Mouse (Mus musculus) mesoderm, embryonic 11.5 days (tissue): ENCODE measurements around the gene Wdr1.
"Not testable (repeated sequence)": the region's sequence is repeated elsewhere in the genome, so short reads cannot be mapped to it uniquely, and the experiment has no call there.

Experiments used
- DNase-seq: peaks from one replicate; pipeline ENCODE4 v3.0.0-alpha.2; 2012; ENCODE audit warnings: low read depth, low spot score

Gene Wdr1

DNA sequence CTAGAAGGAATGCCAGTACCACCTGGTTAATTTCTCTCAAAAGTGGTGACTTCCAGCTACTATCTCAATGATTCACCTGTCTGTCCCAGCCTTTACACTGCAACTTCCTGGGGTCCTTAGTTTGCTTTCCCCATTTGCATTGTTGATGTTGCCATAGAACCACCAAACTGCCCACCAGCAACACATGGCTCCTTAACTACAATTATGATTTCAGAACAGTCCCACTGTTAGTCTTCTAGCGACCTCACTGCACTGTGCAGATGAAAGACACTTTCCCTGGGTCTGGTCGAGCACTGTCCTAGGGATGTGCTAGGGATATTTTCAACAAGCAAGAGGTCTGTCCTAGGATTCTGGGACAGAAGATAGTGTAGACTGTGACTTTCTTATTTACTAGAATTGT is at the start of gene Wdr1:
Wdr1 (minus strand) TSS at position 101 of the 400 bp plus-strand sequence.
- DNase-seq: no peak

DNA sequence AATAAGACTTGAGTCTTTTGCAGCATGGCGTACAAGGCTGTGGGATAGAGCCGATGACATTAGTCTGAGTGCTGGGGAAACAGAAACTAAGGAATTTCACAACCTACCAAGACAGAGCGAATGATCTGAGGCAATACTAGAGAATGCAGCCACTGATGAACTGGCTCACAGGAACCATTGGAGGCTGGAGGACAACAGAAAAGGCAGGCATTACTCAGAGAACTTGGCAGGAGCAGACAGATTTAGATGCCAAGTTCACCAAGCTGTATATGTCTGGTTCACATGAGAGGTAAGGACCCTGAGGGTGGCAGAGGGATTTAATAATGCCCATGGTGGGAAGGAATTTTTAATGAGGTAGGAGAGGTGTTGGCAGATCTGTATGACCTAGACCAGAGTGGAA is 48.1 kb upstream of the Wdr1 start:
- no peak for DNase-seq

- not testable (repeated sequence) for DNase-seq
These were observed 45.2 kb upstream of the Wdr1 start for GRCm38 (mm10) chr5:38608219-38608618.

DNA sequence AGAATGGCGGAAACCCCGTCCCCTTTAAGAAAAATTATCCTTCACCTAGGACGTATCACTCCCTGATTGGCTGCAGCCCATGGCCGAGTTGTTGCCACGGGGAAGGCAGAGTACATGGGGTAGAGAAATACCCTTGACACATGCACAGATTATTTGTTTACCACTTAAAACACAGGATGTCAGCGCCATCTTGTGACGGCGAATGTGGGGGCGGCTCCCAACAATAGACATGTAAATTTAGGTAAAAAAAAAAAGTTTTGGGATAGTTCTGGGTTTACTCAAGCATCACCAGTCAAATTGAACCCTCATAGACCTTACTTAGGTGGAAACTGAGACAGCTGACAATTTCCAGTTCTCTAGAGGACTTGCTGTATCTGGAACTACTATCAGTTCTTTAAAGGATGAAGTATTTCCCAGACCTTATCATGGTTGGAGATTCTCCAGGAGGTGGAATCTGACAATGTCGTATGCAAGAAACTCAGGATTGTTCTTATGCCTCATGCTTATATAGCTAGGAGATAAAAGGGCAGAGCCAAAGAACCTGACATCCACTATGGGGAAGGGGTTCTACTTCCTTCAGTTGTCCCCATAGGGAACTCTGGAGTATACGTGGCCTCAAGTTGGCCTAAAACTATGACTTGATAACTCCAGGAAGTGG is 35.8 kb upstream of the Wdr1 start:
- no peak for DNase-seq

DNA sequence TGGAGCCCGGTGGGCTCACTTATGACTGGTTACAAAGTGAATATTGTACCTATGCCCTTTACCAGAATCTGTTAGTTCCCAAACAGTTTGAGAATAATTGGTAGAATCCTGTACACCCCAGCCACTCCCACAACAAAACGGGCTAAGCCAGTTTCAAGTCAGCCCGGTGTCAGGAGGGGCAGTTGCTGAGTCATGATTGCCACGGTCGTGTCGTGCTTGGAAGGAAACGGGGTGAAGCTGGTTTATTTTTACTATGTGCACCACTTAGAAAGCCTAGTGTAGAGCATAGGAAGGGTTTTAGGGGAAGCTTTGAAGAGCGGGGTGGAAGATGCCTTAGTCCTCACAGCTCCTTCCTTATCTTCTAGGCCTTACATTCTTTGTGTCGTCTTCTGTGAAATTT is 25.9 kb upstream of the Wdr1 start:
- DNase-seq: no peak

DNA sequence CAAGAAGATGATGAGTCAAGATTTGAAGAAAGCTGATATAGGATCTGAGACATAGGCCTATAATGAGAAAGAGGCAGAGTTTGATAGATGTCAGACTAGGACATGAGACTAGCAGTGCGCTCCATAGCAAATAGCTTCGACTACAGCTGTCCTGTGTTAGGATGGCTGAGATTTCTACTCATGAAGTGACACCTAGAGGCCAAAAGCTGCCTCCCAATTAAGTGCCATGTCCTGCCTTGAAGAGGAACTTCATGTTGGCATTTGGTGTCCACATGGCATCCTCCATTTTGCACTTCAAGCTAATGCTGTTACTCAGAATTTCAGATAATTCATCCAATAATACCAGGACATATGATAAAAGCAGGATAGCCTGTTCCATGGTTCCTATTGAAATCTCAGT is 22.4 kb upstream of the Wdr1 start:
- DNase-seq: no peak

DNA sequence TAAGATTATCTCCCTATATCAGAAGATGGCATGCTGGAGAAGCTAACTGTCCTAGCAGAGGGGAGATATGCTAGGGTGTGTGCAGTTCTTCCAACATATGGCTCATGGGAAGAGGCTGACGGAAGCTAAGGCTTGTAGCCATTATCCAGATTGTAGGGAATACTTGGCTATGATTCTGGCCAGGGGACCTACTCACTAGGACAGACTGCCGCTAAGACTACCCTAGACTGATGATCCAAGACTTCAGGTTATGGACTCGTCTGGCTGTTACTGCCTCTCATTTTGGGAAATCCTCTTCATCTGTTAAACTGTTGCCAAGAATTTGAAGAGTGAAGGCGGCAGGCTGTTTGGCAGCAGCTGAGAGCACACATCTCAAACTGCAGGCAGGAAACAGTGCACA is 20.0 kb upstream of the Wdr1 start:
- DNase-seq: no peak

- DNase-seq: peak; percentile 70
These were observed 17.7 kb upstream of the Wdr1 start for GRCm38 (mm10) chr5:38580703-38581102.

DNA sequence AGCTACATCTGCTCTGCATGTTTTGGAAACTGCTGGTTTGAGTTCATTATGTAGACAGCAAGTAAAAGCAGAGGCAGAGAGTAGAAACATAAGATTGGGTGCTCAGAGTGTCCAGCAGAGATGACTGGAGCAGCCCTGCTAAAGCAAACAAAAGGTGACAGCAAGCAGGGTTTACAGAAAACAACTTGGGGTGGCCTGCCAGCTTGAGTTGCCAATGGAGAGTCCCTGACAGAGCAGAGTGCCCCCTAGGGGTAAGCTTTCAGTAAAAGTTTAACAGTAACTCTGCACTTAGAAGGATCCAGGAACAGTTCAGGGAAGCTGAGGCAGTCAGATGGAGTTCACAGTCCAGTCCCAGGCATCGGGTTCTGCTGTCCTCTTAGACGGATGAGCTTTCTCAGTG is 7.9 kb upstream of the Wdr1 start:
- DNase-seq: no peak

DNA sequence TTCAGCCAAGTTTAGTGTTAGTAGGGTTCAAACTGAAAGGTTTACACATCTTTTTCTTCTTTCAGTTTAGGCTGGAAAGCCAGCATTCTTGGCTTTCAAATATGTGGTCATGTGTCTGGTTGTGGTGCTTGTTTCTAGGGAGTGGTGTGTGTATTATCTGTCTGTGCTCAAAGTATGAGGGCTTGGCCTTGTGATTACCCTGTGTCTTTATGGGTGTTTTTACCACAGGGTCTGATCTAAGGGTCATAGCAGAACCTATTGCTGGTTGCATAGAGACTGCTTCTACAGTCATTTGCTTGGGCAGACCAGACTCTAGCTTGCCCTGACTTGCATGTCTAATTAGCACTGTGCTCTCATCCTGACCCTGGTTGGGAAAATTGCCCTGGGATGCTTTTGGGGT is 5.6 kb upstream of the Wdr1 start:
- DNase-seq: no peak

DNA sequence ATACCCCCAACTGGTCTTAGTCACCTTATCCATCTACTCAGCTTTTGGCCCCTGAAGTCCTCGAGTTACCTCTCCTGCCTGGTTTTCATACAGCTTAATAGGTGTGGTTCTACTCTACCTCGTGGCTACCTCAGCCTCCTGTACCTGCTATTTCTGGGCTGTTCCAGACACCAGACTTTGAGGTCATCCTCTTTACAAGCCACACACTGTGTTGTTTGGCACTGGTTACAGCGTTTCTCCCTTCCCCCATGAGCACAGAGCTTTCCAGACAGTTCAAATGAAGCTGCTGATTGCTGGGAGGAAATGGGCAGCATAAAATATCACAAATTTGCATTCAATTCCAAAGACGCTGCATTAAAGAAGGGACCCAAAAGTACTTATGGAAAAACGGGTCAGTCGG is 1.8 kb upstream of the Wdr1 start:
- no peak for DNase-seq

GRCm38 (mm10) chr5:38561426-38562024 is 1.5 kb downstream of the Wdr1 start:
- peak; percentile 97 for DNase-seq

DNA sequence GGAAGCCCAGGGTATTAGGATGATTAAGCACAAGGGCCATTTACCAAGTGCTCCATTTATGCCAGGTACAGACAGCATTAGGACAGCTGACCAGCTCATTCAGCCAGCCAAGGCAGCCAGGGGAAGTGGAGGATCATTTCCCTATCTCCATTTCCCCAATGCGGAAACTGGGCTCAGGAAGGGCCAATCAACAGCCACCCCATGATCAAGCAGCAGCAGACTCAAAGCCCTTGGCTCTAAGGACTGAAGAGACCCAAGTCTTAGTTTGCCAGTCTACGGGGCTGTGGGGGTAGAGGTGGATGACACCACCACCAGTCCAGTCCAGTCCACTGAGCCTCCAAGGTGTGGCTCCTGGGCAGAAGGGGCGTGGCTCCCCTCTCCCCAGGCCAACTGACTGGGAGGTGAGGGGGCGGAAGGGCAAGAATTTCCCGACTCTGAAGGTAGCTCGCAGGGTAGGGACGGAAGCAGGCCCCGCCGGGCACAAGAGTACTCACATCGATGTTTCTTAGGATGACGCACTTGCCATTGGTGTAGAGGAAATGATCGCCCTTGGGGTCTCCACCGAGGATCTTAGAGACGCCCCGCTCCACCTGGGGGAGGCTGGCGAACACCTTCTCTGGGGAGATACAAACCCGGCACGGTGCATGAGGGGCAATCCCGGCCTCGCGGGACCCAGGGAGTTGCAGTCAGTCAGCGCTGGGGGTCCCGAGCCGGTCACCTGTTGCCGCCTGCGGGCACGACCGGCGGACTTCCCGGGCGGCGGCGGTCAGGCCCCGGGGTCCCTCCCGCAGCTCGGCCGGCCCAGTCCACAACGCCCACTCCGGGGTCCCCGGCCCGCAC is 2.2 kb downstream of the Wdr1 start:
- DNase-seq: no peak

GRCm38 (mm10) chr5:38558831-38559230 is 4.2 kb downstream of the Wdr1 start:
- DNase-seq: no peak

- no peak for DNase-seq
These were observed 5.2 kb downstream of the Wdr1 start for GRCm38 (mm10) chr5:38557811-38558210.

- DNase-seq: no peak
These were observed 6.6 kb downstream of the Wdr1 start for GRCm38 (mm10) chr5:38556406-38556805.

DNA sequence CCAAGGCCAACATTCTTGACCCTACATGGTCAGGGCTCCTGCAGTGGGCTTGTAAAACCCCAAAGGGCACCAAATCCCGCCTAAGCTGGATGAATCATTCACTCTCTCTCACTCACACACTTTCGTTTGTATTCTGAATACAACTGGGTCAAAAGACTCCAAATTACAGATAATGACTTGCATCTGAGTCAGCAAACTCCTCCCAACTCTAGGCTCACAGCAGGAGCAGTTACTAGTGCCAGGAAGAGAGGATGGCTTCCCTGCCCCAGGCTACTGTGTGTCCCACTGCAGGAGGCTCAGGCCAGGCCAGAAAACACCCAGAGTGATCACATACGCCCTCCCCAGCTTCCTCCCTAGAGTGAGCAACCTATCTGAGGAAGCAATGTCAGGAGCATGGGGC is 9.1 kb downstream of the Wdr1 start:
- DNase-seq: no peak

DNA sequence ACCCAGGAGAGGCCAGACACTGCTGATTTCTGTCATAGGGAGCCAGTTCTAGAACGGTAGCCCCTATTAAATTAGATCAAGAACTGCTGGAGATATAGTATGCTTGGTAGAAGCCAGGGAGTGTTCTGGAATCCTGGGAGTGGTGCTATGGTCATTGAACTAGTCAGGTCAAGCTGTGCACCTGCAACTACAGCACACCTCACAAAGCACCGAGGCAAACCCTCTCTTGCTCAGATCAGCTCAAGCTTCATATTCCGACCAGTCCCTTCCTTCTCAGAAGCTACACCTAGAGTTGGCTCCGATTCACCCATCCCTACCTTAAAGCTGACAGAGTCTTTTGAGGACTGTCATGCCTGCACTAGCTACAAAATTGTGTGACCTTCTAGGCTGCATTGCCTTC is 9.5 kb downstream of the Wdr1 start:
- no peak for DNase-seq

DNA sequence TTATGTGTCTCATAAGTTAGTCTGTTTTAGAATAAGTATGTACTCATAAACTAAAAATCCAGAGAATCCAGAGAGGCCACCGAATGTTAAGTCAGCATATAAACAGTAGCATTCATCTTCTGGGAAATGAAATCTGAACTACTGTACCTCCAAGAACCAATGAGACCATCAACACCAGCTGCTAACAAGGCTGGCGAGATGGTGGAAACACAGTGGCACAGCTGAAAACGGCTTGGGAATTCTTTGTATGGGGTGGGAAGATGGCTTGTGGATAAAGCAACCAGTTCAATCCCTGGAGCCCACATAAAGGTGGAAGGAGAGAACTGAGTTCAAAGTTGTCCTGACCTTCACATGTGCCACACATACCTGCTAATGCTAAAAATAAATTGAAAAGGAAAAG is 10.4 kb downstream of the Wdr1 start:
- no peak for DNase-seq

DNA sequence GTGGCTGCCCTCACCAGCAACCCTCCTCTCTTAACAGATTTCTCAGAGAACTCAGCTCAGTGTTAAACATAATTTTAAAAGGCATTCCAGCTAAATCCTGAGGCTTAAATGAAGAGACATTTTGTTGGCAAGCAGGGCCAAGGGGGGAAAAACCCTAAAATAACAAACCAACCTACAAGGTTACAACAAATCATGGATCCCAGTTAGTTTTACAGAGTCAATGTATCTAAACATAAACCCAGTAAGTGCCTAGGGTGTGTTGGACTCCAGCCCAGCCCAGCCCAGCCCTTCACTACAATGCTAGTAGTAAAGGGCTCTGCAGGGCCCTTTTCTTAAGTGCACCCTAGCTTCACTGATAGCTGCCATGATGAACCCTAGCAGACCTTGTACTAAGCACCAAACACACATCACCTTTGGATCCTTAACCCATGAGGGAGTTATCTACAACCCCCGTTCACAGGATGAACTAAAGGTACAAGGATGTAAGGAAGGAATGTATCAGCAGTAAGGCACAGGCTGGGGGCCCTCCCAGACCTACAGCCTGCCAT is 12.7 kb downstream of the Wdr1 start:
- DNase-seq: no peak

- no peak for DNase-seq
These were observed 13.5 kb downstream of the Wdr1 start for GRCm38 (mm10) chr5:38549461-38549909.

- no peak for DNase-seq
These were observed 15.6 kb downstream of the Wdr1 start for GRCm38 (mm10) chr5:38547375-38547774.
